Mouse (Mus musculus) neutrophil, adult 5-6 weeks (primary cell): ENCODE data around the gene Ifit1bl1. TPM values are rescaled to one million over a fixed set of nuclear protein-coding genes. Genes with fewer than 3 reads are reported as not detected.
"Not testable (repeated sequence)": the region's sequence is repeated elsewhere in the genome, so short reads cannot be mapped to it uniquely, and the experiment has no call there.

Experiments
- ATAC-seq: fragments of 151-379, 151-347 bp; 2 replicates; pipeline ENCODE4 v1.8.0; 2017; ENCODE audit warnings: mild to moderate bottlenecking, moderate TSS enrichment; ENCODE audit not compliant: insufficient number of reproducible peaks, poor library complexity, low FRiP score, severe bottlenecking; ENCODE audit errors: extremely low read depth
- total RNA-seq: library from RNA; stranded (forward); fragments of 200-1000 nt; gene quantifications from 2 replicates; pipeline ENCODE4 v1.2.3, GENCODE M21; 2017

Gene Ifit1bl1
- total RNA-seq, 1 experiment from 2014 or later: 41.9 TPM

- no peak for ATAC-seq
Observed at GRCm38 (mm10) chr19:34596811-34597210, 4.9 kb downstream of the Ifit1bl1 start.

GRCm38 (mm10) chr19:34594523-34594922 lies 7.2 kb downstream of the Ifit1bl1 start:
- ATAC-seq: not testable (repeated sequence)

- peak; percentile 48 for ATAC-seq
Observed at GRCm38 (mm10) chr19:34593456-34593855, 8.3 kb downstream of the Ifit1bl1 start.

GRCm38 (mm10) chr19:34588959-34589358 lies 12.8 kb downstream of the Ifit1bl1 start:
- no peak for ATAC-seq

- not testable (repeated sequence) for ATAC-seq
Observed at GRCm38 (mm10) chr19:34587898-34588692, 13.7 kb downstream of the Ifit1bl1 start.

GRCm38 (mm10) chr19:34585740-34586458 lies 15.9 kb downstream of the Ifit1bl1 start:
- ATAC-seq: not testable (repeated sequence)

GRCm38 (mm10) chr19:34583126-34583766 lies 18.5 kb downstream of the Ifit1bl1 start, which contains the start of gene Ifit3:
Gene Ifit3, plus strand, starts transcription at chr19:34583531.
- ATAC-seq: peak; percentile 74

GRCm38 (mm10) chr19:34582696-34583095 lies 19.1 kb downstream of the Ifit1bl1 start:
- ATAC-seq: peak; percentile 62

- ATAC-seq: no peak
Observed at GRCm38 (mm10) chr19:34577121-34577520, 24.6 kb downstream of the Ifit1bl1 start.

GRCm38 (mm10) chr19:34573650-34574049 lies 28.1 kb downstream of the Ifit1bl1 start:
- ATAC-seq: no peak

GRCm38 (mm10) chr19:34571080-34571479 lies 30.7 kb downstream of the Ifit1bl1 start:
- no peak for ATAC-seq

GRCm38 (mm10) chr19:34569896-34570476 lies 31.8 kb downstream of the Ifit1bl1 start:
- peak; percentile 23; the same call in 1 of the 2 replicates for ATAC-seq

- ATAC-seq: no peak
Observed at GRCm38 (mm10) chr19:34568988-34569895, 32.5 kb downstream of the Ifit1bl1 start.

GRCm38 (mm10) chr19:34566178-34566784 lies 35.5 kb downstream of the Ifit1bl1 start:
- ATAC-seq: no peak

GRCm38 (mm10) chr19:34562556-34562955 lies 39.2 kb downstream of the Ifit1bl1 start:
- no peak for ATAC-seq

- ATAC-seq: no peak
Observed at GRCm38 (mm10) chr19:34556621-34557020, 45.1 kb downstream of the Ifit1bl1 start.

GRCm38 (mm10) chr19:34554061-34554460 lies 47.7 kb downstream of the Ifit1bl1 start:
- no peak for ATAC-seq

- ATAC-seq: no peak
Observed at GRCm38 (mm10) chr19:34553522-34553921, 48.2 kb downstream of the Ifit1bl1 start.
